Mouse (Mus musculus) neural tube, embryonic 10.5 days (tissue): ENCODE measurements at regions not wholly inside any gene's neighbourhood (a gene's known extent, or its start where the extent isn't known, plus 50 kb on each side); places are given as distances from the start of the nearest gene placed in this dataset.

Experiments
- DNase-seq: peaks from one replicate; pipeline ENCODE4 v3.0.0-alpha.2; 2017; ENCODE audit warnings: low spot score; ENCODE audit errors: extremely low spot score

DNA sequence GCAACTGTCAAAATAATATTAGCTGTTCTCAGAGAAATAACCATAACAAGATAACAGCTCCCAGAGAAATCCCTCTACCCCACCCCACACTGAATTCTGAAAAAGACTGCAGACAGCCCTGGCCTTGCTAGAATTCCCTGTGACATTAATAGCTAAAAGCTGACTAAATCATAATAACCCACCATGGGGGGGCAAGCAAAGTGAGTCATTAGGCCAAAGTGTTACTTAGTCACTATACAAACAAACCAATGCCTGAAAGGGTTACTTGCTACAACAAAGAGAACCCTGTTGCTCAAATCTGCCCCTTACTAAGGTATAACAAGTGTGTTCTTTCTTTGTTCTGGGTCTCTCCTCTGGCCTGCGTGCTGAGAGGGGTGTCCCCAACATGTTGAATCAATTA is 609.1 kb upstream of the Ppp6c start:
- no peak for DNase-seq

DNA sequence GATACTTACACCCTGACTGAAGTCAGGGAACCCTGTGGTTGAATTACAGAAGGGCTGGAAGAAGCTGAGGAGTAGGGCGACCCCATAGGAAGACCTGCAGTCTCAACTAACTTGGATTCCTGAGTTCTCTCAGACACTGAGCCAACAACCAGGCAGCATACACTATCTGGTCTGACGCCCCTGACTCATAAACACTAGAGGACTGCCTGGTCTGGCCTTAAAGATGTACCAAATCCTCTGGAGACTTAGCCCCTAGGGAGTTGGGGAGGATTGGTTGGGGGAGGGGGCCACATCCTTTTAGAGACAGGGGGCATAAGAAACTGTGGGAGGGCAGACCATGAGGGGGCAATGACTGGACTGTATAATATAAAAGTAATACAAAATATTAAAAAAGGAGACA is 597.6 kb upstream of the Ppp6c start:
- DNase-seq = no peak

- DNase-seq = peak; percentile 32
Measured at GRCm38 (mm10) chr2:39806681-39807080, 580.4 kb upstream of the Ppp6c start.
